Mouse (Mus musculus) adrenal gland, postnatal 14 days (tissue): ENCODE results near the gene Nfatc4. TPM values are rescaled to one million over a fixed set of nuclear protein-coding genes. Genes with fewer than 3 reads are reported as not detected.

Experiments used
- DNase-seq: peaks from one replicate; pipeline ENCODE4 v3.0.0; 2021; ENCODE audit warnings: mixed read lengths
- total RNA-seq: library from RNA; stranded (reverse); gene quantifications from 2 replicates; pipeline ENCODE4 v1.2.3, GENCODE M21; 2021

Gene Nfatc4
- total RNA-seq, 1 experiment from 2014 or later: 23.8 TPM

DNA sequence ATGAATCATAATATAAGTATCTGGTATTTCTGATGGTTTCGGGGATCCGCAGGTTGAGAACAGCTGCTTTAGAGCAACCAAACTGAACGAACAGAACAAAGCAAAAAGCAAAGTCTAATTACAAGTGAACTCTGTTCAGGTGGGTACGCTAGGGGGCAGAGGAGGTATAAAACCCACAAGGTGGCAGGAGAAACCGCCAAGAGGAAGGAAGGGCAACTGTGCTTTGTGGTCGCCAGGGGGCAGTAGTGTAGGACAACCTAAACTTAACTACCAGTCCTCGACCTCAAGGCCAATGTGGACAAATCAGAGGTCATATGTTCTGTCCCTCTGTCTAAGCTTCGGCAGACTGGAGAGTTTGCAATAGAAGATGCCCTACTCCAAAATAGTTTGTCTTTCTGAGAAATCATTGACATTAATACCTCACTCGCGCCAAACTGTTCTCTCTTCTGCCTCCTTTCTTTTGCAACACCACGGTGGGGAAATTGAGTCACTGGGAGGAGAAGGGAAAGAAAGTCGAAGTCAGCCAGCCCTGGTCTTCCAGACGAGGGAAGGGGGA is 431 bp upstream of the Nfatc4 start:
- DNase-seq: peak; percentile 92

DNA sequence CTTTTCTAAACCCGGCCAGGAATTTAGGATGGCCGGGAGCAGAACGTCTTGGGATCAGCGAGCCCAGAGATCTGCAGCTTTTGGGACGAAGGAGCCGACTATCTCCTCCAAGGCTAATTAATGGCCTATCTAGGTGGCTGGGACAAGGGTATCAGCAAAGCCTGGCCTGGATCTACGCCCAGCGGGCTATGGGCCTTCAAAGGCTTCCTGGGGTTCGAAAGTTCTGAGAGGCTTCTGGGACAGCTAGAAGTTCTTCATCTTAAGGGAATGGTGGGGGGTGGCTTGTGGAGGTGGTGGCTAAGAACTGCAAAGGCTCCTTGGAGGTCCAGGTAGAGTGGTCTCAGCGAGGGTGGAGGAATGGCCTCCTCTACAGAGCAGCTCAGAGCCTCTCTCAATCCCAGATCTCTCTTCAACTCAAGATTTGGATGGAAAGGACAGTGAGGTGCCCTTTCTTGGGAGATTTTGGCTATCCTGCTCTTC is 1.1 kb downstream of the Nfatc4 start:
- DNase-seq: peak; percentile 72

GRCm38 (mm10) chr14:55824481-55825215 is 1.7 kb downstream of the Nfatc4 start:
- DNase-seq: peak; percentile 82

GRCm38 (mm10) chr14:55825216-55826051 is 2.5 kb downstream of the Nfatc4 start:
- peak; percentile 57 for DNase-seq

DNA sequence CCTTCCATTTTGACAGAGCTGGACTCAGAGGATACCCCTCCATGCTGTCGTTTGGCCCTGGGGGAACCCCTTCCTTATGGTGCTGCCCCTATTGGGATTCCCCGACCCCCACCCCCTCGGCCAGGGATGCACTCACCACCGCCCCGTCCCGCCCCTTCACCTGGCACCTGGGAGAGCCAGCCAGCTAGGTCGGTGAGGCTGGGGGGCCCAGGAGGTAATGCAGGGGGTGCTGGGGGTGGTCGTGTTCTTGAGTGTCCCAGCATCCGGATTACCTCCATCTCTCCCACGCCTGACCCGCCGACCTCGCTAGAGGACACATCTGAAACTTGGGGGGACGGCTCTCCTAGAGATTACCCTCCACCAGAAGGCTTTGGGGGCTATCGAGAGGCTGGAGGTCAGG is 3.2 kb downstream of the Nfatc4 start:
- DNase-seq: no peak

DNA sequence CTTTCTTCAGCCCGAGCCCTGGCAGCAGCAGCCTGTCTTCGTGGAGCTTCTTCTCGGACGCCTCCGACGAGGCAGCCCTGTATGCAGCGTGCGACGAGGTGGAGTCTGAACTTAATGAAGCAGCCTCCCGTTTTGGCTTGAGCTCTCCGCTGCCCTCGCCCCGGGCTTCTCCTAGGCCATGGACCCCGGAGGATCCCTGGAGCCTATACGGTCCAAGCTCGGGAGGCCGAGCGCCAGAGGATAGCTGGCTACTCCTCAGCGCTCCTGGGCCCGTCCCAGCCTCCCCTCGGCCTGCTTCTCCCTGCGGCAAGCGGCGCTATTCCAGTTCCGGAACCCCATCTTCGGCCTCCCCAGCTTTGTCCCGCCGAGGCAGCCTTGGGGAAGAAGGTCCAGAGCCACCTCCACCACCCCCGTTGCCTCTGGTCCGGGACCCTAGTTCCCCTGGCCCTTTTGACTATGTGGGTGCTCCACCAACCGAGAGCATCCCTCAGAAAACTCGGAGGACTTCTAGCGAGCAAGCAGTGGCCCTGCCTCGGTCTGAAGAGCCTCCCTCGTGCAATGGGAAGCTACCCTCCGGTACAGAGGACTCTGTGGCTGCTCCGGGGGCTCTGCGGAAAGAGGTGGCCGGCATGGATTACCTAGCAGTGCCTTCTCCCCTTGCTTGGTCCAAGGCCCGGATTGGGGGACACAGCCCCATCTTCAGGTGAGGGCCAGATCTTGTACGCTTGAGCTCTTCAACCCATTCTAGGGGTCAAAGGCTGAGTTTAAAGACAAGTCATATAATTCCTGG is 3.8 kb downstream of the Nfatc4 start:
- DNase-seq: no peak

DNA sequence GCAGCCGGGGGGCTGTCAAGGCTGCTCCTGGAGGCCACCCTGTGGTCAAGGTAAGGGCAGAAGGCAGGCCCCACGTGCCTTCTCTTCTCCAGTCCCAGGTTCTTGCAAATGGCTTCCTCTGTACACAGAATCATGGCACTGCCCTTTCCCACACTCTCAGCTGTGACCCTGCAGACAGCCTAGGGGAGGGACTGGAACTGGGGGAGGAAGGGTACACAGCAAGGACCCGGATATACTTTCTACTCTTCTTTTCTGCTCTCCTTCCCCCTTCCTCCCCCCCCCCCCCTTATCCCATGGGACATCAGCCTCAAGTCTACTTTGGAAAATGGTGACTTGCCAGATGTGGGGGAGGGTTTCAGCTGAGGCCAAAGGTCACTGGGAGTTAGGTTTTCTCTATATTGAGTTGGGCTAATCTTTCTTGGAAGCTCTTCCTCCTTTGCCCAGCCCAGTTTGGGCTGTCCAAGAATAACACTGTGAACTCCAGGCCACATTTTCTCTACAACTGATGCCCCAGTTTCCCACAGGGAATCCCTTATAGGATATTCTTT is 5.8 kb downstream of the Nfatc4 start:
- no peak for DNase-seq

DNA sequence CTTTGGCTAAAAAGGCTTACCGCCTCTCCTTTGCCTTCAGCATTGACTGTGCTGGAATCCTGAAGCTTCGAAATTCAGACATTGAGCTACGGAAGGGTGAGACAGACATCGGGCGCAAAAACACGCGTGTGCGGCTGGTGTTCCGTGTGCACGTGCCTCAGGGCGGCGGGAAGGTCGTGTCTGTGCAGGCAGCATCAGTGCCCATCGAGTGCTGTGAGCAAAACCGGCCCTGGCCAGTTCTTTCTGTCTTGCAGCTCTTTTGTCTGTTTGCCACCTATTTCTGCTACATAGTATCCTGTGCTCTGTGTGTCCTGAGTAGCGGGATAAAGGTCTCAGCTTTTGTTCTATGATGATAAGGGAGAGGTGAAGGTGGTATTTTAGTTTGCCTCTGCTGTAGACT is 6.9 kb downstream of the Nfatc4 start:
- no peak for DNase-seq

- no peak for DNase-seq
Observed at GRCm38 (mm10) chr14:55830331-55830730, 7.4 kb downstream of the Nfatc4 start.

- no peak for DNase-seq
Observed at GRCm38 (mm10) chr14:55833126-55833525, 10.2 kb downstream of the Nfatc4 start.

GRCm38 (mm10) chr14:55834808-55835533 is 12.0 kb downstream of the Nfatc4 start:
- DNase-seq: no peak

DNA sequence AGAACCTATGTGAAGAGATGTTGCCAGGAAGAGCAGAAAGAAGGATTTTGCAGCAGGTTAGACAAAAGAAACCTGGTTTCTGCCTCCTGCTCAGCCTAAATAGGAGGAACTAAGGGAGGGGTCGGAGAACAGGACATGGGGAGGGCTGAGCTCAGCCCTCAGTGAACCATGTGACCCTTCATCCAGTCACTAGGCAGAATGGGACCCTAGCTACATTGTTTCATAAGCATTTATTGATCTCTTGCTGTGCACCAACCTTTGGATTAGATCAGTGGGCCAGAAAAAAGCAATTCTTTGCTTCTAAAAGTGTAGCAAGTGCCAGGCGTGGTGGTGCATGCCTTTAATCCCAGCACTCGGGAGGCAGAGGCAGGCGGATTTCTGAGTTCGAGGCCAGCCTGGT is 15.4 kb downstream of the Nfatc4 start:
- DNase-seq: no peak

DNA sequence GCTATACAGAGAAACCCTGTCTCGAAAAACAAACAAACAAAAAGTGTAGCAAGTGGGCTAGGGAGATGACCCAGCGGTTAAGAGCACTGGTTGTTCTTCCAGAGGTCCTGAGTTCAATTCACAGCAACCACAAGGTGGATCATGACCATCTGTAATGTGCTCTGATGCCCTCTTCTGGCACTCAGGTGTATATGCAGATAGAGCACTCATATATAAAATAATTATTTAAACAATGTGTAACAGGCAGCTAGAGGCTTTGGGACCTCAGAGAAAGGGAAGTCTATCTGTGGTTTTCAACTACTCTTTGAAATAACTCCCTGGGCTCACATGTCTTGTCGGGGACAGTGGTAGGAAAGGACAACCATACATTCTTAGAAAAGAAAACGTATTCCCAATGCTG is 15.8 kb downstream of the Nfatc4 start:
- DNase-seq: no peak

- no peak for DNase-seq
Observed at GRCm38 (mm10) chr14:55840853-55841366, 18.0 kb downstream of the Nfatc4 start.

- no peak for DNase-seq
Observed at GRCm38 (mm10) chr14:55842794-55843193, 19.9 kb downstream of the Nfatc4 start.

DNA sequence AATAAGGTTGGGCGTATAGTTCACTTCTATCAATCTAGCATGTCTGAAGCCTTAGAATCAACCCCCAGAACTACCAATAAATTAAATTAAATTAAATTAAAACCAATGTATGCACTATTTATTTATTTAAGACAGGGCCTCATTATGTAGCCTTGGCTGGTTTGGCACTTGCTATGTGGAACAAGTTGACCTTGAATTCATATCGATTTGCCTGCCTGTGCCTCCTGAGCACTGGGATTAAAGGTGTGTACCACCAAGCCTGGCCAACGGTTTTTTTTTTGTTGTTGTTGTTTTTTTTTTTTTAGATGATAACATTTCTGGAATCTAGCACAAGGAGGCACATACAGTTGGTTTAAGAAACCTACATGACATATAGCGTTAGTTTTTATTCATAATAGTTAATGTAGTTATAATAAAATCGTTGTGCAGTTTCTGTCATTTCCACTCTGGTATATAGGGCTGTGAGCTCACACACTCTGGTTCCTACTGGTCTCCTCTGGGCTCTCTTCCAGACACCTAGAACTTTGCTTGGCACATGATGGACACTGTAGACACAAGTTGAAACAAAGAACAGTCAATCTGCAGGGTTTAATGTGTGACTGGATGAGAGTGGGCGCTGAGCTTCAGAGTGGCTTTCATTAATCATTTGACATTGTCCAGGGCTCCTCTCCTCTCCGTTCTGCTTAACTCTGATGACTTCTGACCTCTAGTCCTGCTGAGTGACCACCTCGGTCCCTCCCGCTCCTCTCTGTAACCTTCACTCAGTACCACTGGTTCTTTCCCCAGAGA is 22.8 kb downstream of the Nfatc4 start:
- DNase-seq: no peak

DNA sequence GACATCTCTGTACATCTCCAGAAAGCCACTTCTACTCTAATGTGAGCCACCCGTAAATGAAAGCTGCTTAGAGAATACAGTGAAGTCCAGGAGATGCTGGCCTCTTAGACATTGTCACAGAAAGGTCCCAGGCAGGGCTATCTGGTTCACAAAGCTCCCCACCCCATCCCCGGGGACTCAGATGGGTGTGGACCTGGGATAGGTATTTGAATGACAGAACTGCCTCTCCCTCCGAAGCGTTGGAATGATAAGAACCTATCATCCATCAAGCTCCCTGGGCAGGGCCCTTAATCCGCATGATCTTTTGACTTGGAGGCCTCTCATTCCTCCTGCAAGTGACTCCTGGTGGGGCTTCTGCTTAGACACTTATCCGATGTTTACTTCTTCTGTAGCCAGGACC is 27.9 kb downstream of the Nfatc4 start:
- DNase-seq: no peak

DNA sequence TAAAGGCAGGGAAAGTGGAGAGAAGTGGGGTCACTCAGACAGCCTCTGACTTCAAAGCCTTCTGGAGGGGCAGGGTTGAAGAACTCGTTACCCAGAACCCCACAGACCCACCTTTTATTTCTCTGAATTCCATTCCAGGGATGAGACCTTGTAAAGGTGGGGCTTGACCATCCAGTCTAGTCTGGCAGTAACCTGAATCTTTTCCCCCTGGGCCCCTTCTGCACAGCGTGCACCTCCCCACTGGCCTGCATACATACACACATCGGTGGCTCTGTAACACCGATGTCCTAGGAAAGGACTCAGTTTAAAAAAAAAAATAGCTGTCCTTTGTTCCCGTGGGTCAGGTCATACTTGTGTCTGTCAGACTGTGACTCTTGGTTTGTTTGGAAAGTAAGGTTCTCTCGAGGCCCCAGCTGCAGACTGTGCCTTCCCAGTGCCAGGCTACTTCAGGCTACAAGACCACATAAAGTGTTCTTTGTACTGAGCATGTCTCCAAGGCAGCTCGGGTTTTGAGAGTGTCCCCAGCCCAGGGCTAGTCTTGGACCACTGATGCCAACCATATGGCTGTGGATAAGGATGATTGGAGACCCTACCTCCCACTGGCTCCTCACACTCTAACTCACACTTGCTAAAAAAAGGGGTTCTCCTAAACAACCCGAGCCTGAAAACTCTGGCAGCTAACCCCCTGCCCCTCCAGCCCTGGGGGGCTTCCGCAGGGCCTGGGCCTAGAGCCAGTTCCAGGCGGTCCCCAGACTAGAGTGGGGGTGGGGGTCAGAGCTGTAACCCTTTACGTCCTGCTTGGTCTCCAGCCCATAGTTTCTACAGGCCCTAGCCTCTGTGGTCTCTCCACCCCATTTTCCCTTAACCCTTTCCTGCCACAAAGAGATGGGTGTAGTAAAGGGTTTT is 30.0 kb downstream of the Nfatc4 start:
- no peak for DNase-seq
